Mouse (Mus musculus) lung, embryonic 14.5 days (tissue): Measurements from ENCODE around the gene Pbx2. TPM values are rescaled to one million over a fixed set of nuclear protein-coding genes. Genes with fewer than 3 reads are reported as not detected.
A peak's percentile ranks its signal among the peaks of the same experiment; 100 is the strongest.

Experiments
- ATAC-seq: fragments of 200-750 bp; cut with Nextera tagmentation; 2 replicates; pipeline ENCODE4 v1.8.0; 2017; ENCODE audit warnings: mild to moderate bottlenecking, moderate TSS enrichment, moderate library complexity; ENCODE audit not compliant: insufficient read depth
- DNase-seq: peaks from one replicate; pipeline ENCODE4 v3.0.0-alpha.2; 2015
- H3K27ac ChIP-seq: fragments of 300-500 bp; sonication (generic); 2 replicates; pipeline ENCODE4 v1.5.1; 2014; ENCODE audit warnings: low read depth, mild to moderate bottlenecking, moderate library complexity
- H3K27me3 ChIP-seq: fragments of 300-500 bp; sonication (generic); 2 replicates; pipeline ENCODE4 v1.6.1; 2014; ENCODE audit warnings: low read length, control low read depth; ENCODE audit not compliant: insufficient read depth
- H3K36me3 ChIP-seq: fragments of 300-500 bp; sonication (generic); 2 replicates; pipeline ENCODE4 v1.6.1; 2014; ENCODE audit warnings: control low read depth; ENCODE audit not compliant: insufficient read depth
- H3K4me1 ChIP-seq: fragments of 300-500 bp; sonication (generic); 2 replicates; pipeline ENCODE4 v1.6.1; 2014; ENCODE audit warnings: antibody characterized with exemption, control low read depth; ENCODE audit not compliant: insufficient read depth
- H3K4me2 ChIP-seq: fragments of 300-500 bp; sonication (generic); 2 replicates; pipeline ENCODE4 v1.6.1; 2014; ENCODE audit warnings: mild to moderate bottlenecking
- H3K4me3 ChIP-seq: fragments of 300-500 bp; sonication (generic); 2 replicates; pipeline ENCODE4 v1.5.1; 2014; ENCODE audit warnings: low read depth, low read length
- H3K9ac ChIP-seq: fragments of 300-500 bp; sonication (generic); 2 replicates; pipeline ENCODE4 v1.6.1; 2014
- H3K9me3 ChIP-seq: fragments of 300-500 bp; sonication (generic); 2 replicates; pipeline ENCODE4 v1.6.1; 2016; ENCODE audit warnings: low read depth, low read length, control low read depth
- CTCF ChIP-seq: IDR thresholded peaks from 2 replicates; pipeline ENCODE4 v1.5.1; 2016; ENCODE audit warnings: antibody characterized with exemption, low read depth
- WGBS: fragments of 180-500 bp; shearing (Covaris S2); extraction: QIAGEN DNeasy Blood & Tissue Kit; methylation state at CpG from one replicate; pipeline ENCODE4 v1.1.7; 2014; 5-methylcytosine and 5-hydroxymethylcytosine counted together
- polyA plus RNA-seq: library from polyadenylated mRNA; unstranded; fragments of >200 nt; fragmentation: Nextera tagmentation; extraction: Ambion mirVana; gene quantifications from 2 replicates; pipeline ENCODE4 v1.2.1, GENCODE M21; 2014

Gene Pbx2
- polyA plus RNA-seq, 1 experiment from 2014 or later = 10.4 TPM

DNA sequence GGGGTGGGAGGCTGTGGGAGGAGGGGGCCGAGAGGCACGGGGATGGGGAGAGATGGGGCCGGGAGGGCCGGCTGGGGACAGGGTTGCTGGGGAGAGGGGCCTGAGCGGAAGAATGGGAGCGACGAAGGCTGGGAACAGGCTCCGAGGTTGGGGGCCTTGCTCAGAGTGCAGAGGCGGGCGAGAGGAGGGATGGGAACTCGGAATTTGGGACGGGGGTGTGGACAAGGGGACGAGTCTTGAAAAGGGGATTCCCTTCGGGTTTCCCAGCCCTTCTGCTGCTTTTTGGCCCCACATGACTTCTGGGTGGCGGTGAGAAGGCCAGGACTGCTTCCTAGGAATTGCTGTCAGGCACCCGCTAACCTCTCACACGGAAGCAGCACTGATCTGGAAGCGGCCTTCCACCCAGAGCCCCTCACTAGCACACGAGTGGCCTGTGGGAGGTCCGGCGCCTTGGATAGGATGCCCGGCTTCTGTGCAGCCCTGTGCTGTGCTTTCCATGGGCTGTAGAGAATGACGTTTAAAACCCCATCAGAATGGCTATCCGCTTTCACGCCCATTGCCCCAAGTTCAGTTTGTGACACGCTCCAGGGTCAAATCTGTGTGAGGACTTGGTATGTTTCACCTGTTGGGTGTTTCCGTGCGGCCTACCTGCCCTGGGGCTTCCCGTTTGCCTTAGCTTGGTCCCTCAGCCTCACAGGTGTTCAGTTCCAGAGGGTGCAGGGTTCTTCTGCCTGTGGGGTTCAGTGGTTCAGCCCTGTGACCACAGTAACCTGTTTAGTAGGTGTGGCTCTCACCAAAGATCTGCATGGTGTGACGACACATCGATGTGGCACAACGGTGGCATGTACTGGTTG lies 15.3 kb downstream of the Pbx2 start:
- Histone ChIP-seq H3K36me3 (peaks cover 32% of the 10 kb centered on the region), H3K4me3 (peak overlapping the region; percentile 96), H3K4me1 (peaks cover 8% of the 10 kb centered on the region; the same call in 1 of the 2 replicates), H3K4me2 (peak overlapping the region; percentile 95), H3K27ac (peak overlapping the region; percentile 90), H3K27me3 (no peaks in the 10 kb centered on the region), H3K9ac (peak overlapping the region; percentile 86), H3K9me3 (no peaks in the 10 kb centered on the region)
- DNase-seq (no peak), ATAC-seq (no peak)
- TF ChIP-seq CTCF = no peak
- 11% methylated on average over 32 of the region's 32 CpGs for WGBS

DNA sequence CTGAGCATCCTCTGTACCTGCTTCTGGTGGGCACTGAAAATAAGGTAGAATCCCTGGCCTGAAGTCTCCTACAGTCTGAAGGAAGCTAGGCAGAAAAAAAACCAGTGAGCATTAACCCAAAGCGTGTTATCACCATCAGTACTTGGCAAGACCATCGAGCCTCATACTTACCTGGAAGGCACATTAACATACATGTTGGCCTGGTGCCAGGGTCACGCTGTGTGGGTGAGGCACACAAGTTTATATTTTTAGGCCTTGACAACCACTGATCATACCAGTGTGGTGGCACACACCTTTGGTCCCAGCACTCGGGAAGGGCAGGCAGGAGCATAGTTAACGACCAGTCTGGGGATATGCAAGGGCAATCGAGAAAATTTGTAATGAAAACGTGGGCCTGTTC lies 16.9 kb downstream of the Pbx2 start:
- no peak overlapping the region for H3K4me3 ChIP-seq
- no peak for TF ChIP-seq CTCF
- H3K27ac ChIP-seq = no peak overlapping the region
- no peak overlapping the region for H3K4me2 ChIP-seq
- peaks cover 41% of the 10 kb centered on the region for H3K36me3 ChIP-seq
- no peaks in the 10 kb centered on the region for H3K9me3 ChIP-seq
- WGBS = 87% methylated on average over 7 of the region's 7 CpGs
- peaks cover 8% of the 10 kb centered on the region; the same call in 1 of the 2 replicates for H3K4me1 ChIP-seq
- no peaks in the 10 kb centered on the region for H3K27me3 ChIP-seq
- H3K9ac ChIP-seq = peak overlapping the region; percentile 13; the same call in 1 of the 2 replicates
- no peak for ATAC-seq
- no peak for DNase-seq

DNA sequence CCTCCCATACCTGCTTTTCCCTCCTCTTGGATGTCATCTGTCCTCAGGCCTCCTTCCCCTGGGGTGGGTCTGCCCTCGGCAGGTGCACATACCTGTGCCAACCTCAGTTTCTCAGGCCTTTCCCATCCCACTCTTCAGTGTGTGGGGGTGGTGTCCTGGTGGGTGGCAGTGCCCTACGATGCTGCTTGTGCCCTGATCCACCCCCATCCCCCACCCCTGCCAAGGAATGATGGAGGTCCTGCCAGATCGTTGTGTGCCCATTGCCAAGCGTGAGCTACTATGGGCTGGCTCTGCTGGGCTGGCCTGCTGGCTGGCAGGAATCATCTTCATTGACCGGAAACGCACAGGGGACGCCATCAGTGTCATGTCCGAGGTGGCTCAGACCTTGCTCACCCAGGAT lies 20.0 kb downstream of the Pbx2 start:
- Histone ChIP-seq H3K27me3 (no peaks in the 10 kb centered on the region), H3K4me3 (no peak overlapping the region), H3K9me3 (no peaks in the 10 kb centered on the region), H3K4me2 (no peak overlapping the region), H3K27ac (no peak overlapping the region), H3K4me1 (peaks cover 4% of the 10 kb centered on the region; the same call in 1 of the 2 replicates), H3K9ac (no peak overlapping the region), H3K36me3 (peaks cover 68% of the 10 kb centered on the region)
- 94% methylated on average over 8 of the region's 8 CpGs for WGBS
- TF ChIP-seq CTCF = no peak
- no peak for ATAC-seq
- DNase-seq = no peak

DNA sequence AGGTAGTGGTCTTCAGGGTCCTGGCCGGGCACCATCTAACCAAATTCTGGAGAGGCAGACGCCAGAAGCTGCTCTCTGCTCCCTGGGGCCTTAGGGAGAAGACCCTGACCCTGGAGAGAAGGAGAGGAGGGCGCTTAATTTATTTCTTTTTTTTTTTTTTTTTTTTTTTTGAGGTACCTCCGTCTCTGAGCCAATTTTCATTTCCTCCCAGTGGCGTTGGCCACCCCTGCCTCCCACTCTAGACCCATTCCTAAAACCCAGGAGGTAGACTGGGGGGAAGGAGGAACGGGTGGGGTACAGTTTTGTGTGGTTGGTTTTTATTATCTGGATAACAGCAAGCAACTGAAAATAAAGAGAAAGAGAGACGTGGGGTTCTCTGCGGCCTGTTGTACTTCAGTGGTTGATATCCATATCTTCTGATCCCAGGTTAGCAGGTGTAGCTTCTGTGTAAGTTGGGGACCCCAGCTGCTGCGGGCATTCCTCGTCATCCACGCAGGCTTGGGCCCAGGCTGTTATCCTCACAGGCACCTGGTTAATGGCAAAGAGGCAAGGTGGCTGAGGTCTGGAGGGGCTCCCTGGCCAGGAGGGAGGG lies 22.1 kb downstream of the Pbx2 start:
- Histone ChIP-seq H3K27me3 (no peaks in the 10 kb centered on the region), H3K4me3 (no peak overlapping the region), H3K9me3 (no peaks in the 10 kb centered on the region), H3K36me3 (peaks cover 65% of the 10 kb centered on the region), H3K9ac (no peak overlapping the region), H3K4me1 (no peaks in the 10 kb centered on the region), H3K4me2 (no peak overlapping the region), H3K27ac (no peak overlapping the region)
- DNase-seq = no peak
- no peak for TF ChIP-seq CTCF
- ATAC-seq = no peak
- 88% methylated on average over 11 of the region's 11 CpGs for whole genome bisulfite sequencing

DNA sequence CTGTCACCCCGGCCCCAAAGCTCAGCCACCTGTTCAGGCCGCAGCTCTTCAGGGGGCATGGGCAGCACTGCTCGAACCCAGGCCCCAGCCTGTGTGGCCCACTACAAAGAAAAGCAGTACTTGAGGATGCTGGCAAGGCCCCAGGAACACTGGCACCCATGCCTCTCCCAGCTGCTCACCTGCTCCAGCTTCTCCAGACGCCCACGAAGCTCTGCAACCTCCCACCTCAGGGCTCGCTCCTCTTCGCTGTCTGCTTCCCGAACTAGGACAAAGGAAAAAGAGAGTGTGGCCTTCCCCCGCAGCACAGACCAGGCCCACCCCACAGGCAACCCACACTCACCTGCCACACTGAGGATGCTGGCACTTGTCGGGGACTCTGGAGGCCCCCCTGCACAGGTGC lies 22.8 kb downstream of the Pbx2 start:
- 89% methylated on average over 10 of the region's 10 CpGs for WGBS
- DNase-seq (no peak), ATAC-seq (no peak)
- no peak for TF ChIP-seq CTCF
- H3K4me2 ChIP-seq = no peak overlapping the region
- no peaks in the 10 kb centered on the region for H3K4me1 ChIP-seq
- no peaks in the 10 kb centered on the region for H3K27me3 ChIP-seq
- no peak overlapping the region for H3K4me3 ChIP-seq
- H3K9ac ChIP-seq = no peak overlapping the region
- H3K27ac ChIP-seq = no peak overlapping the region
- no peaks in the 10 kb centered on the region for H3K9me3 ChIP-seq
- peaks cover 60% of the 10 kb centered on the region for H3K36me3 ChIP-seq

DNA sequence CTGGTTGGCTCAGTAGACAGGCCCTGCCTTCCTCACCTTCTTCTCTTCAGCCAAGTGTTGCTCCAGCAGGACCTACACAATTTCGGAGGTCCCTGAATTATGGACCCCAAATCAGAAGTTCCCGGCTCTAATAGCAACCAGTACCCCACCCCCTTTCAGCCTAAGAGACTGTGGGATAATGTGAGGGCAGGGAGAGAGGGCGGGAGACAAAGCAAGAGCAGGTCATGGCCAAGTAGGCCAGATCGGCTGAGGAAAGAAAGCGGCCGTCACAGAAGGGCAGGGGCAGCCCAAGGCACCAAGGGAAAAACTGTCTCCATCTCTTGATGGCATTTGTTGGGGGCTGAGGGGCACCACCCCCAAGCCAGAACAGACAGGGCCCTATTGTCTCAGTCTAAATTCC lies 24.8 kb downstream of the Pbx2 start, which contains the start of gene Egfl8:
TSS of gene Egfl8 (minus strand) at position 101 of the 400 bp plus-strand sequence.
- ATAC-seq (no peak), DNase-seq (no peak)
- Histone ChIP-seq H3K27ac (no peak within 1 kb of the TSS), H3K4me2 (no peak within 1 kb of the TSS), H3K4me3 (no peak within 1 kb of the TSS), H3K9ac (no peak within 1 kb of the TSS), H3K4me1 (no peaks in the 10 kb centered on the region), H3K27me3 (no peaks in the 10 kb centered on the region), H3K9me3 (no peaks in the 10 kb centered on the region), H3K36me3 (peaks cover 53% of the 10 kb centered on the region)
- 73% methylated on average over 6 of the region's 6 CpGs for WGBS
- TF ChIP-seq CTCF = no peak

DNA sequence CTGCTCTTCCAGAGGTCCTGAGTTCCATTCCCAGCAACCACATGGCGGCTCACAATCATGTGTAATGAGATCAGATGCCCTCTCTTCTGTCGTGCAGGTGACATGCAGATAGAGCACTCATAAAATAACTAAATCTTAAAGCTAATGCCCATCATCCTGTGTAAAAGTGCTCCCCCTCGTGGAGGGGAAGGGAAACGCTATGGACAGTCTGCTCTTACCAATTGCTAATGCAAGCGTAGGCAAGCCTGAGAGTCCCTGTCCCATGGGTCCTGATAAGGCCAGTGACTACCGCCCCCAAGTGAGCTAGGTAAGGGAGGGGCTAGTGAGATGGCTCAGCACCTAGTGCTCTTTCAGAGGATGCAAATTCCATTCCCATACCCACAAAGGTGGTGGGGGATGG lies 27.9 kb downstream of the Pbx2 start:
- Histone ChIP-seq H3K27me3 (no peaks in the 10 kb centered on the region), H3K4me3 (no peak overlapping the region), H3K4me1 (no peaks in the 10 kb centered on the region), H3K27ac (no peak overlapping the region), H3K9ac (no peak overlapping the region), H3K4me2 (no peak overlapping the region), H3K9me3 (no peaks in the 10 kb centered on the region), H3K36me3 (peaks cover 30% of the 10 kb centered on the region)
- ATAC-seq = 0 out of 2 replicates have a peak, but pooled peaks have one; percentile 50
- 17% methylated on average over 6 of the region's 6 CpGs for WGBS
- peak; percentile 89 for TF ChIP-seq CTCF
- DNase-seq = peak; percentile 84
